Mouse (Mus musculus) liver, adult 2 months (tissue): ENCODE results near the gene Dytn. TPM values are rescaled to one million over a fixed set of nuclear protein-coding genes. Genes with fewer than 3 reads are reported as not detected.

Experiments
- DNase-seq: peaks from one replicate; pipeline ENCODE4 v3.0.0-alpha.2; 2011; ENCODE audit warnings: low read depth, low spot score; ENCODE audit errors: extremely low read depth
- H3K27ac ChIP-seq: fragments of 200-500 bp; replicated peaks from 2 replicates; pipeline ENCODE4 v1.5.1; 2012; ENCODE audit warnings: low read depth, mild to moderate bottlenecking, control low read depth, inconsistent platforms, low read length; ENCODE audit not compliant: insufficient read depth
- H3K27me3 ChIP-seq: fragments of 200-500 bp; 2 replicates; pipeline ENCODE4 v1.6.1; 2012; ENCODE audit warnings: mild to moderate bottlenecking, moderate library complexity, low read length, inconsistent platforms; ENCODE audit not compliant: control insufficient read depth, insufficient read depth
- H3K36me3 ChIP-seq: fragments of 200-500 bp; 2 replicates; pipeline ENCODE4 v1.6.1; 2012; ENCODE audit warnings: low read length, inconsistent platforms; ENCODE audit not compliant: control insufficient read depth, insufficient read depth
- H3K4me1 ChIP-seq: fragments of 200-500 bp; 2 replicates; pipeline ENCODE4 v1.6.1; 2011; ENCODE audit warnings: low read length; ENCODE audit not compliant: control insufficient read depth, insufficient read depth
- H3K4me3 ChIP-seq: fragments of 200-500 bp; 2 replicates; pipeline ENCODE4 v1.5.1; 2011; ENCODE audit warnings: low read depth, mild to moderate bottlenecking, control low read depth, low read length, moderate library complexity; ENCODE audit not compliant: insufficient read depth
- H3K79me2 ChIP-seq: fragments of 200-500 bp; 2 replicates; pipeline ENCODE4 v1.6.1; 2012; ENCODE audit warnings: inconsistent platforms, mild to moderate bottlenecking, low read length, moderate library complexity; ENCODE audit not compliant: control insufficient read depth, insufficient read depth
- H3K9ac ChIP-seq: fragments of 200-500 bp; 2 replicates; pipeline ENCODE4 v1.6.1; 2012; ENCODE audit warnings: low read depth, mild to moderate bottlenecking, control low read depth, inconsistent platforms, low read length
- CTCF ChIP-seq: fragments of 200-500 bp; IDR thresholded peaks from 2 replicates; pipeline ENCODE4 v1.5.1; 2011; ENCODE audit warnings: low read depth, low read length, control low read depth
- POLR2A ChIP-seq: fragments of 200-500 bp; IDR thresholded peaks from 2 replicates; pipeline ENCODE4 v1.6.1; 2011; ENCODE audit warnings: low read length, control low read depth; ENCODE audit not compliant: insufficient read depth; ENCODE audit errors: extremely low read depth
- WGBS: fragments of 180-500 bp; shearing (Covaris S2); methylation state at CpG from one replicate; pipeline ENCODE4 v1.1.7; 2018; 5-methylcytosine and 5-hydroxymethylcytosine counted together
- polyA plus RNA-seq: library from polyadenylated mRNA; depleted of rRNA; stranded (reverse); fragments of >200 nt; gene quantifications from 2 replicates; pipeline ENCODE4 v1.2.3, GENCODE M21; 2012
- total RNA-seq: library from RNA; depleted of rRNA; stranded (reverse); fragments of >200 nt; gene quantifications from 2 replicates; pipeline ENCODE4 v1.2.3, GENCODE M21; 2014

The Dytn gene
- total and polyA plus RNA-seq, 2 experiments, result not detected

DNA sequence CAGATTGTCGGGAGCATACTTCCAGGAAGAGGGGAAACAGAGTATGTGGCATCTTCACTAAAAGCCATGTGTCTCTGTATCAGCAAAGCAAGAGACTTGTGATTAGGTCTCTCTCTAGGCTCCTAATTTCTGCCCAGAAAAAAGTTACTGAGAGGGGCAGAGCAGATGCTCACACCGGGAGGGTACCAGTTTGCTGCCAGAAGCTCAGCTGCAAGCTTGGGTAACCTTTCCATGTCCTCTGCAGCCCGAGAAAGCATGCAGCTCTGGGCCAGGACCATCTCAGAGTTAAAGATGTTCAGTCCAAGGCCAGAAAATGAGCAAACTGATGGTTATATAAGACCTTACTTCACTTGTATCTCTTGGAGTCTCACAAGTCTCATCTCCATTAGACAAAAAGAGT, 10.1 kb upstream of the Dytn start:
- 76% methylated on average over 3 of the region's 3 CpGs for WGBS
- no peaks in the 10 kb centered on the region for H3K79me2 ChIP-seq
- DNase-seq, result no peak
- TF ChIP-seq POLR2A (no peak), CTCF (no peak)
- H3K27me3 ChIP-seq, result no peaks in the 10 kb centered on the region
- no peak overlapping the region for H3K27ac ChIP-seq
- H3K36me3 ChIP-seq, result no peaks in the 10 kb centered on the region
- H3K4me1 ChIP-seq, result no peaks in the 10 kb centered on the region
- no peak overlapping the region for H3K4me3 ChIP-seq
- H3K9ac ChIP-seq, result no peak overlapping the region

DNA sequence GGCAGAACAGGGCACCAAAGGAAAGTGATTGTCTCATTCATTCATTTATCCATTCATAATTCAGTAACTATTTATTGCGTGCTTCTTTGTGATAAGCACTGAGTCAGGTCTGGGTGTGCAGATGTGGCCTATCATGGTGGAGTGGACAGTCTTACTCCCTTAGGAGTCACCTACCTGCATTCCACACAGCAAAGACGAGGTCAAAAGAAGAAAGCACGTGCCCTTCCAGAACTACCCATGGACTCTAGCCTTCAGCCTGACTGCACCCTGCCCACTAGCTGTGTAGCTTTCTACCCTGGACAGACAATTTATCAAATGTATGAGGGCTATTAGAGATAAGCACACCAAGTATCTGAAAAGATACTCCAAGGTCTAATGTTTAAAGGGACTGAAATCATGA, 10.8 kb downstream of the Dytn start:
- 82% methylated on average over 3 of the region's 3 CpGs for WGBS
- Histone ChIP-seq H3K4me1 (no peaks in the 10 kb centered on the region), H3K9ac (no peak overlapping the region), H3K27me3 (no peaks in the 10 kb centered on the region), H3K4me3 (no peak overlapping the region), H3K79me2 (no peaks in the 10 kb centered on the region), H3K27ac (no peak overlapping the region), H3K36me3 (no peaks in the 10 kb centered on the region)
- DNase-seq, result no peak
- TF ChIP-seq CTCF (no peak), POLR2A (no peak)

DNA sequence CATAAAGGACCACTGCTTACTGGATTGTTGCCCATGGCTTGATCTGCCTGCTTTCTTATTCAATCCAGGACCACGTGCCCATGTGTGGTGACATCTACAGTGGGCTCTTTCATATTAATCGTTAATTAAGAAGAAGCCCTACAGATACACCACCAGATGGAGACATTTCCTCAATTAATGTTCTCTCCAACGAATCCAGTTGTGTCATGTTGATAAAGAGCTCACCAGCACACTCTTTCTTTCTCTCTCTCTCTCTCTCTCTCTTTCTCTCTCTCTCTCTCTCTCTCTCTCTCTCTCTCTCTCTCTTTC, 17.9 kb downstream of the Dytn start:
- H3K4me3 ChIP-seq, result no peak overlapping the region
- H3K27ac ChIP-seq, result no peak overlapping the region
- no peaks in the 10 kb centered on the region for H3K36me3 ChIP-seq
- WGBS, result 3% methylated on average over 3 of the region's 3 CpGs
- no peak overlapping the region for H3K9ac ChIP-seq
- peak; percentile 56 for DNase-seq
- no peaks in the 10 kb centered on the region for H3K27me3 ChIP-seq
- no peaks in the 10 kb centered on the region for H3K79me2 ChIP-seq
- no peaks in the 10 kb centered on the region for H3K4me1 ChIP-seq
- TF ChIP-seq POLR2A, result no peak
- TF ChIP-seq CTCF, result peak; percentile 26; the same call in 1 of the 2 replicates

DNA sequence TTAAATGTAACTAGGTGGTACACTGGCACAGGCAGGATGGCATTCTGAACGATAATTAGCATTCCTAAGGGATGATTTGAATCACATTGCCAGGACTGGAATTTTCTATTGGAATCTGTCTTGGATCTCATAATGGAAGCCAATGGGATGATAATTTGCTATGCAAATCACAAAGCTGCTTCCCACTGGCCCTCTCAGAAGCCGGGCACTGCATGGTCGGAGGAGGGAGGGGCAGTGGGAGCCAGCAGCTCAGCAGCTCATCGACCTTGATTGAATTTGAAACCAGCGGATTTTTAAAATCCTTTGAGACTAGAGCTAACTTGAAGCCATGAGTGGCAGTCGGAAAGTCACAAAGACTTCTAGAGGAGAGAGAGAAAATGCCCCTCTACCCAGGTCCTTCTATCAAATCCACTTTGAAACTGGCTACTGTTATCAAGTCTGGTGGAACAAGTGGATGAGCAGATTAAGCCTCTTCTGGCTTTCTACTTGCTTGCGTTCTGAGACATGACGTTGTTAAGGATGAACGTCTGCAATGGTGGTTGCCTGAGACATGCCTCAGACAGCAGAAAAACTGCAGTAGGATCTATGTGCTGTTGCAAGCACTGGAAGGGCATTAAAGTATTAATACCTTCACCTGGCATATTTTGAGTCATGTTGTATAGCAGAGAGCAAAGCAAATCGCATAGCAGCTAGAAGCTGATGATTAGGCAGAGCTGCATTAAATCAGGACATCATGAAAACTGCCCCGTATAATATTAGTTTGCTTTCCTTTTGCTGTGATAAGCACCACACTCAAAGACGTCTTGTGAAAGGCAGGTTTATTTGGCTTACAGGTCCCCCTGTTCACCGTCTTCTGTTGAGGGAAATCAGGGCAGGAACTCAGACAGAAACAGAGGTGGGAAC, 18.5 kb downstream of the Dytn start:
- TF ChIP-seq POLR2A, result no peak
- TF ChIP-seq CTCF, result no peak
- no peak overlapping the region for H3K27ac ChIP-seq
- no peak overlapping the region for H3K4me3 ChIP-seq

DNA sequence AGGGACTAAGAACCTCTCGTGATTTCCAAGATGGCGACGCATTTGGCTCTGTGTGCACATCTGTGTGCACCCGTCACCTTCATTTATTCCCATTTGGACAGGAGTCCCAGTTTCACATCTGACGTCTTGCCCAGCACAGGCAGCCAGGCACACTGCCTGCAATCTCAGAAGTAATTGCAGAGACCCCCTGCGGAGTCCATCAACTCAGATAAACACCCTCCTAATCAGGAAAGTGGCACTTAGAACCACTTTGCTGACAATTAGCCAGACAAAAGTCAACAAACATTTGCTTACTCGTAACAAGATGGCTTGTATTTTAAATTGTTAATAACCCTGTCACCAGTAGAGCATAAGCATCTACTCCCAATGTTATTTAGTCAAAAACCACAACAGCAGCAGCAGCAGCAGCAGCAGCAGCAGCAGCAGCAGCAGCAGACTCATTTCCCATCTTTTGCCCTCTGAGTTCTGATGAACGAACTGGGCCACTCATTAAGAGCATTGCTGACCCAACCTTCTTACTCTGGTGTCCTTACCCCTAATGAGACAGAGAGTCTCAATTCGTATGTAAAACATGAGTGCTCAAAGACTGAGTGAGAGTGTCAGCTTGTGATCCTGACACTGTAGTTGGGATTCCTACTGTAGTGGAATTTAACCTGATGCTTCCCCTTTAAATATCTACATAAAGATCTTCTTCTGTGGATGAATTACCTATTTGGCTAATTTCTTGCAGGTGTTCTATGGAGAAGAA, 19.4 kb downstream of the Dytn start:
- H3K79me2 ChIP-seq, result no peaks in the 10 kb centered on the region
- no peak overlapping the region for H3K4me3 ChIP-seq
- no peaks in the 10 kb centered on the region for H3K27me3 ChIP-seq
- no peaks in the 10 kb centered on the region for H3K36me3 ChIP-seq
- no peak overlapping the region for H3K27ac ChIP-seq
- H3K9ac ChIP-seq, result no peak overlapping the region
- WGBS, result 62% methylated on average over 9 of the region's 9 CpGs
- DNase-seq, result no peak
- TF ChIP-seq POLR2A (no peak), CTCF (no peak)
- no peaks in the 10 kb centered on the region for H3K4me1 ChIP-seq

More for the DNA sequence above, 18.5 kb downstream of the Dytn start:
- WGBS, result 40% methylated on average over 13 of the region's 13 CpGs
- no peak overlapping the region for H3K9ac ChIP-seq
- H3K36me3 ChIP-seq, result no peaks in the 10 kb centered on the region
- no peaks in the 10 kb centered on the region for H3K79me2 ChIP-seq
- H3K27me3 ChIP-seq, result no peaks in the 10 kb centered on the region
- DNase-seq, result no peak
- H3K4me1 ChIP-seq, result no peaks in the 10 kb centered on the region

DNA sequence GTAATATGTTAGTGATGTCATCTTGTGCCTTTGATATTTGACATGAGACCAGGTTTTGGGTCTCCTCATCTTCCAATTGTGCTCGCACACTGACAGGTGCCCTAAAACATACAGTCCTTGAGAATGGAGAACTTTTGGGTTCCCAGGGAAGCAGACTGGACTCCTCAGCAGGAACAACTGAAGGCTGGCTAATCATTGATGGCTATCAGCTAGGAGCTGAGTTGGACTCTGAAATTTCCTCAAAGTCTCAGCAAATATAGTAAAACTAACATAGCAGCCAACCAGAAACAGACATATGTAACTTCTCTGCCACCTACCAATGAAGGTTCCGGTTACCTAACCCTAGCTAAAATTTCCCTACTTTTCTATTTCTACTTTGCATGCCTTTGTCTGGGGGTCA, 20.6 kb downstream of the Dytn start:
- TF ChIP-seq POLR2A, result no peak
- no peak for TF ChIP-seq CTCF
- H3K36me3 ChIP-seq, result no peaks in the 10 kb centered on the region
- no peak overlapping the region for H3K9ac ChIP-seq
- 44% methylated on average over 2 of the region's 2 CpGs for WGBS
- no peaks in the 10 kb centered on the region for H3K79me2 ChIP-seq
- H3K27ac ChIP-seq, result no peak overlapping the region
- no peaks in the 10 kb centered on the region for H3K4me1 ChIP-seq
- DNase-seq, result no peak
- no peak overlapping the region for H3K4me3 ChIP-seq
- no peaks in the 10 kb centered on the region for H3K27me3 ChIP-seq
